Mouse (Mus musculus): ENCODE results near the gene Mettl3.

Mettl3 gene

GRCm38 (mm10) chr14:52284191-52284590 is 20.7 kb downstream of the Mettl3 start:
- no peak for DNase-seq

DNA sequence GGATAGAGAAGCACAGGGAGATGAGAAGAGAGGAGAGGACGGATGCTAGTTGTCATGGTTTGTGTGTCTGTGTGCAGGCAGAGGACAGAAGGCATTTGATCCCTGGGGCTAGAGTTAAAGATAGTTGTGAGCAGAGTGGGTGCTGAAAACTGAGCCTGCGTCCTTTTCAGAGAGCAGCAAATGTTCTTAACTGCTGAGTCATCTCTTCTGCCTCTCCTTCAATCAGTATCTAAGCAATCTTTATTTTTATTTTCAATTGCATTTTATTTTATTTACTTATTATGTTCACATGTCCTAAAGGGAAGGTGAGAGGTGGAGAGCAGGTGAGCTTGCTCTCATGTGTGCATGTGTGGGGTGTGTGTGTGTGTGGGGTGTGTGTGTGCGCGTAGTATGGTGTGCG is 21.3 kb downstream of the Mettl3 start:
- no peak for DNase-seq

GRCm38 (mm10) chr14:52279747-52280120 is 25.2 kb downstream of the Mettl3 start:
- DNase-seq = no peak

- peak; percentile 98 for DNase-seq
These were observed 25.8 kb downstream of the Mettl3 start, which contains the start of the genes Tox4 and Rab2b for GRCm38 (mm10) chr14:52278932-52279746. Gene Tox4, plus strand, starts transcription at chr14:52279146. Gene Rab2b, minus strand, starts transcription at chr14:52279545.

- DNase-seq = no peak
These were observed 27.7 kb downstream of the Mettl3 start for GRCm38 (mm10) chr14:52277210-52277609.

DNA sequence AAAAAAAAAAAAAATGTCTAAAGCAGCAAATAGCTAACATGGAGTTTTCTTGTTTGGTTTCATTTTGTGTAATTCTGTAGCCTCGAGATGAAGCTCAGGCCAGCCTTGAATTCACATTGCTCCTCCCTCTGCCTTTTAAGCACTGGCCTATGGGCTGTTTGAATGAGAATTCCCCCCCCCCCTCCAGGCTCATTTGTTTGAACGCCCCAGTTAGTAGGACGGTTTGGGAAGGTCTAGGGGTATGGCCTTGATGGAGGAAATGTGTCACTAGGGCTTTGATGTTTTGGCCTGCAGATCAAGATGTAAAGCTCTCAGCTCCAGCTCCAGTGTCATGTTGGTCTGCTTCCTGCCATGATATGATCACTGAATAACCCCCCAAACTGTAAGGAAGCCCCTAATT is 32.1 kb downstream of the Mettl3 start:
- no peak for DNase-seq

DNA sequence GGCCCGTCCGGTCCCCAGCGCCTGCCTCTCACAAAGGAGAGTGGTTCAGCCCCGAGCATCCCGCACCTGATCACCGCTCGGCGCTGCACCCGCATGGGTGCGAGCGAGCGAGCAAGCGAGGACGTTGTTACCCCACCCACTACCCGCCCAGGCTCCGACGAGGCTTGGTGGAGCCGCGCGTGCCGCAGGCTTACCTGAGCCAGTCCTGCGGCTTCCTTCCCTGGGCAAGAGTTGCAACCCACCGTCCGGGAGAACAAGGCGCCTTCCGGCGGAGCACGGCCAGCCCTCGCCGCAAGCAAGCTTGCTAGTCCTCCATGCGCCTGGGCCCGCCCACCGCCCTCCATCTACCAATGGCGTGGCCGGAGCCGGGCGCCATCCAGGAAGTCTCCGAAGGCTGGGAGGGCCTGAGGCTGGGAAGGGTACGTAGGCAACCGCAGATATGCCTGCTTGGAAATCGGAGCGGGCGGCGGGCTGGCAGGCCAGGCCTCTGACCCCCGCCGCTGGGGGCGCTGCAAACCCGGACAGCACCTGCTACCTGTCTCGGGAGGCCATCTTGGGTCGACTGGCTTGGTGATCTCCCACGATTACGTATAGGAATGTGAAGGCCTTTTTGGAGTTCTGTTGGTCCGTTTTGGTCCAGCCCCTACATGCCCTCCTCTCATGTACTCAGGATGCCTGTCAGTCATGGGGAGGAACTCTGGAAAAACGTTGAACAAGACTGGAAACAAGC is 47.3 kb downstream of the Mettl3 start, which contains the start of gene Chd8:
Gene Chd8 (minus strand): TSS at position 297 of the 730 bp plus-strand sequence.
- peak; percentile 98 to 99 for DNase-seq

GRCm38 (mm10) chr14:52256311-52257175 is 48.4 kb downstream of the Mettl3 start:
- peak; percentile 18 to 31 for DNase-seq

GRCm38 (mm10) chr14:52246129-52246528 is 58.8 kb downstream of the Mettl3 start:
- DNase-seq = no peak
